Mouse (Mus musculus) lung, postnatal 0 days (tissue): Measurements from ENCODE around the gene Gpr35. TPM values are rescaled to one million over a fixed set of nuclear protein-coding genes. Genes with fewer than 3 reads are reported as not detected.
A peak's percentile ranks its signal among the peaks of the same experiment; 100 is the strongest.

ENCODE experiments used
- ATAC-seq: fragments of 200-750 bp; cut with Nextera tagmentation; 2 replicates; pipeline ENCODE4 v1.8.0; 2017; ENCODE audit warnings: moderate library complexity
- DNase-seq: peaks from one replicate; pipeline ENCODE4 v3.0.0-alpha.2; 2016; ENCODE audit warnings: low spot score
- H3K27ac ChIP-seq: fragments of 300-500 bp; sonication (generic); 2 replicates; pipeline ENCODE4 v1.5.1; 2014; ENCODE audit warnings: antibody characterized with exemption, mild to moderate bottlenecking, low read length, mixed read lengths
- H3K27me3 ChIP-seq: fragments of 300-500 bp; sonication (generic); replicated peaks from 2 replicates; pipeline ENCODE4 v1.6.1; 2014; ENCODE audit warnings: low read length, mixed read lengths; ENCODE audit not compliant: insufficient read depth
- H3K36me3 ChIP-seq: fragments of 300-500 bp; sonication (generic); 2 replicates; pipeline ENCODE4 v1.6.1; 2014; ENCODE audit warnings: low read length, mixed read lengths; ENCODE audit not compliant: insufficient read depth
- H3K4me1 ChIP-seq: fragments of 300-500 bp; sonication (generic); 2 replicates; pipeline ENCODE4 v1.6.1; 2014; ENCODE audit warnings: antibody characterized with exemption, low read depth, low read length, mixed read lengths; ENCODE audit not compliant: insufficient read depth
- H3K4me2 ChIP-seq: fragments of 300-500 bp; sonication (generic); replicated peaks from 2 replicates; pipeline ENCODE4 v1.6.1; 2014; ENCODE audit warnings: low read depth, mild to moderate bottlenecking, low read length, moderate library complexity, mixed read lengths
- H3K4me3 ChIP-seq: fragments of 300-500 bp; sonication (generic); 2 replicates; pipeline ENCODE4 v1.5.1; 2014; ENCODE audit warnings: low read depth, low read length
- H3K9ac ChIP-seq: fragments of 300-500 bp; sonication (generic); replicated peaks from 2 replicates; pipeline ENCODE4 v1.6.1; 2014; ENCODE audit warnings: low read depth, mild to moderate bottlenecking
- H3K9me3 ChIP-seq: fragments of 300-500 bp; sonication (generic); 2 replicates; pipeline ENCODE4 v1.6.1; 2016; ENCODE audit warnings: low read length, mixed read lengths
- CTCF ChIP-seq: IDR thresholded peaks from 2 replicates; pipeline ENCODE4 v1.5.1; 2016; ENCODE audit warnings: antibody characterized with exemption, mild to moderate bottlenecking
- EP300 ChIP-seq: IDR thresholded peaks from 2 replicates; pipeline ENCODE4 v1.6.1; 2016; ENCODE audit warnings: antibody characterized with exemption, mild to moderate bottlenecking, control low read depth
- WGBS: fragments of 180-500 bp; shearing (Covaris S2); extraction: QIAGEN DNeasy Blood & Tissue Kit; methylation state at CpG from one replicate; pipeline ENCODE4 v1.1.7; 2014; 5-methylcytosine and 5-hydroxymethylcytosine counted together
- polyA plus RNA-seq: library from polyadenylated mRNA; unstranded; fragments of >200 nt; fragmentation: Nextera tagmentation; extraction: Ambion mirVana; gene quantifications from 2 replicates; pipeline ENCODE4 v1.2.1, GENCODE M21; 2015

The Gpr35 gene
- polyA plus RNA-seq, 1 experiment from 2014 or later, result 1.7 TPM

- Histone ChIP-seq H3K27me3 (no peaks in the 10 kb centered on the region), H3K4me1 (no peaks in the 10 kb centered on the region), H3K4me3 (no peak overlapping the region), H3K9ac (no peak overlapping the region), H3K4me2 (no peak overlapping the region), H3K9me3 (no peaks in the 10 kb centered on the region), H3K27ac (no peak overlapping the region), H3K36me3 (no peaks in the 10 kb centered on the region)
- 68% methylated on average over 2 of the region's 2 CpGs for WGBS
- DNase-seq, result no peak
- ATAC-seq, result no peak
- TF ChIP-seq CTCF (no peak), EP300 (no peak)
Measured at GRCm38 (mm10) chr1:92992880-92993279, 42.2 kb downstream of the Gpr35 start.

- ATAC-seq (0 out of 2 replicates have a peak, but pooled peaks have one; percentile 30), DNase-seq (no peak)
- Histone ChIP-seq H3K9ac (no peak within 1 kb of the TSS), H3K36me3 (no peaks in the 10 kb centered on the region), H3K9me3 (no peaks in the 10 kb centered on the region), H3K27me3 (no peaks in the 10 kb centered on the region), H3K4me1 (no peaks in the 10 kb centered on the region), H3K4me3 (no peak within 1 kb of the TSS), H3K27ac (no peak within 1 kb of the TSS), H3K4me2 (no peak within 1 kb of the TSS)
- TF ChIP-seq CTCF (no peak), EP300 (no peak)
- WGBS, result 62% methylated on average over 7 of the region's 7 CpGs
Measured at GRCm38 (mm10) chr1:93006061-93006460, 55.4 kb downstream of the Gpr35 start, which contains the start of gene Aqp12. TSS of gene Aqp12 (plus strand) at chr1:93006334.

GRCm38 (mm10) chr1:93009196-93009595 is 58.5 kb downstream of the Gpr35 start:
- H3K4me3 ChIP-seq, result no peak overlapping the region
- H3K4me2 ChIP-seq, result no peak overlapping the region
- no peaks in the 10 kb centered on the region for H3K27me3 ChIP-seq
- ATAC-seq (no peak), DNase-seq (peak; percentile 36)
- H3K4me1 ChIP-seq, result no peaks in the 10 kb centered on the region
- H3K27ac ChIP-seq, result no peak overlapping the region
- H3K9me3 ChIP-seq, result no peaks in the 10 kb centered on the region
- no peak for TF ChIP-seq CTCF
- no peak for TF ChIP-seq EP300
- WGBS, result 29% methylated on average over 4 of the region's 4 CpGs
- H3K36me3 ChIP-seq, result no peaks in the 10 kb centered on the region
- no peak overlapping the region for H3K9ac ChIP-seq

- Histone ChIP-seq H3K27me3 (no peaks in the 10 kb centered on the region), H3K9ac (no peak overlapping the region), H3K27ac (no peak overlapping the region), H3K4me1 (no peaks in the 10 kb centered on the region), H3K9me3 (no peaks in the 10 kb centered on the region), H3K4me2 (no peak overlapping the region), H3K4me3 (no peak overlapping the region), H3K36me3 (no peaks in the 10 kb centered on the region)
- ATAC-seq (no peak), DNase-seq (peak; percentile 37)
- 27% methylated on average over 3 of the region's 3 CpGs for WGBS
- TF ChIP-seq EP300, result no peak
- TF ChIP-seq CTCF, result peak; percentile 72
Measured at GRCm38 (mm10) chr1:93010731-93011130, 60.1 kb downstream of the Gpr35 start.

GRCm38 (mm10) chr1:93012103-93012585 is 61.5 kb downstream of the Gpr35 start:
- Histone ChIP-seq H3K9me3 (no peaks in the 10 kb centered on the region), H3K27ac (no peak overlapping the region), H3K4me1 (no peaks in the 10 kb centered on the region), H3K9ac (no peak overlapping the region), H3K4me2 (no peak overlapping the region), H3K36me3 (no peaks in the 10 kb centered on the region), H3K27me3 (no peaks in the 10 kb centered on the region), H3K4me3 (no peak overlapping the region)
- 65% methylated on average over 7 of the region's 7 CpGs for WGBS
- DNase-seq, result no peak
- TF ChIP-seq EP300, result no peak
- no peak for ATAC-seq

- Histone ChIP-seq H3K9me3 (no peaks in the 10 kb centered on the region), H3K4me3 (no peak overlapping the region), H3K36me3 (no peaks in the 10 kb centered on the region), H3K4me1 (no peaks in the 10 kb centered on the region), H3K9ac (no peak overlapping the region), H3K4me2 (no peak overlapping the region), H3K27ac (no peak overlapping the region), H3K27me3 (no peaks in the 10 kb centered on the region)
- 70% methylated on average over 4 of the region's 4 CpGs for WGBS
- ATAC-seq, result no peak
- TF ChIP-seq EP300, result no peak
- no peak for TF ChIP-seq CTCF
- no peak for DNase-seq
Measured at GRCm38 (mm10) chr1:93013367-93013766, 62.7 kb downstream of the Gpr35 start.

GRCm38 (mm10) chr1:93014460-93014859 is 63.8 kb downstream of the Gpr35 start:
- ATAC-seq, result peak; percentile 78
- peak; percentile 67 for DNase-seq
- H3K36me3 ChIP-seq, result no peaks in the 10 kb centered on the region

More at GRCm38 (mm10) chr1:93014460-93014859, 63.8 kb downstream of the Gpr35 start:
- H3K27ac ChIP-seq, result no peak overlapping the region
- TF ChIP-seq EP300 (no peak), CTCF (peak; percentile 93)
- no peak overlapping the region for H3K4me3 ChIP-seq
- H3K4me2 ChIP-seq, result no peak overlapping the region
- H3K27me3 ChIP-seq, result no peaks in the 10 kb centered on the region
- H3K9me3 ChIP-seq, result no peaks in the 10 kb centered on the region
- no peaks in the 10 kb centered on the region for H3K4me1 ChIP-seq
- no peak overlapping the region for H3K9ac ChIP-seq
